Comparison of ENCODE assay signal across 17 mouse cellular contexts in the genomic region with DNA sequence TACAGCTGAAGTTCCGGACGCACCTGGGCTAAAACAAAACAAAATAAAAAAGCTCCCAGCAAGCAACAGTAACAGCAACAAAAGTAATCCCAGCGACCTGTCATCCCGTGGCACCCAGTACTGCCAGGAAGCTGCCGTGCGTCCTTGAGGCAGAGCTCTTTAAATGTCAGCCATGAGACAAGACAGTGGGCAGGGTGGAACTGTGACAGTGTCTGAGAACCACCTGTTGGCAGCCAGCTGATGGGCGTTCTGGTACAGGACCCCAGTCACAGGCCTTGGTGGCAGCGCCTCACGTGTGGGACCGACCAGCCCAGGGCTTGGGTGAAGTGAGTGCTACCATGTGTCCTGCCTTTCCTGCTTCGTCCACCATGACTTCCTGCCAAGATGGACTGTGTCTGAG. TPM values are rescaled to one million over a fixed set of nuclear protein-coding genes. Genes with fewer than 3 reads are reported as not detected.
DNase-seq lines count a peak whose midpoint lies in the region; ATAC-seq lines count a peak whose summit lies in the region.
"Had no signal": no experiment of that assay in that cellular context is flagged by ENCODE, and none has a peak within 500 bp of the region (broad histone marks: within the 10 kb centered on the region; RNA-seq: fewer than 3 reads in every experiment).

No protein-coding gene starts in this region.

- H3K4me3 ChIP-seq in forebrain, embryonic 10.5 days: no peak overlapping the region
- no peak overlapping the region for H3K4me3 ChIP-seq in forebrain, embryonic 13.5 days
- no peak overlapping the region for H3K4me3 ChIP-seq in kidney, embryonic 15.5 days (replicated peaks)
- H3K4me3 ChIP-seq in intestine, embryonic 14.5 days (ENCODE audit: low read depth, low read length): no peak overlapping the region
- peak overlapping the region; percentile 95 for H3K4me3 ChIP-seq in liver, embryonic 13.5 days (replicated peaks)
- H3K4me3 ChIP-seq: heart, embryonic 15.5 days; midbrain, embryonic 13.5 days had no signal

- peaks cover 40% of the 10 kb centered on the region for H3K4me1 ChIP-seq in forebrain, embryonic 10.5 days
- peaks cover 29% of the 10 kb centered on the region for H3K4me1 ChIP-seq in forebrain, embryonic 13.5 days
- H3K4me1 ChIP-seq in kidney, embryonic 15.5 days: peaks cover 46% of the 10 kb centered on the region
- peaks cover 39% of the 10 kb centered on the region for H3K4me1 ChIP-seq in intestine, embryonic 14.5 days (replicated peaks; ENCODE audit: control insufficient read depth, insufficient read depth, low read length)
- peaks cover 87% of the 10 kb centered on the region for H3K4me1 ChIP-seq in liver, embryonic 13.5 days (replicated peaks)

- ATAC-seq in forebrain, embryonic 13.5 days: no peak
- no peak for ATAC-seq in kidney, embryonic 15.5 days (replicated peaks; ENCODE audit: low FRiP score)
- no peak for ATAC-seq in intestine, embryonic 14.5 days (replicated peaks; ENCODE audit: low FRiP score, low TSS enrichment, low read depth)
- no peak for ATAC-seq in liver, embryonic 13.5 days (ENCODE audit: low read depth)
- ATAC-seq: hindbrain, postnatal 0 days; midbrain, embryonic 13.5 days had no signal

- 88% methylated on average over 11 of the region's 11 CpGs for WGBS in forebrain, embryonic 10.5 days
- 87% methylated on average over 11 of the region's 11 CpGs for WGBS in forebrain, embryonic 13.5 days
- WGBS in kidney, embryonic 15.5 days: 80% methylated on average over 11 of the region's 11 CpGs
- WGBS in intestine, embryonic 14.5 days: 79% methylated on average over 11 of the region's 11 CpGs
- 57% methylated on average over 11 of the region's 11 CpGs for WGBS in liver, embryonic 13.5 days (ENCODE audit: insufficient replicate concordance)

- H3K9ac ChIP-seq in forebrain, embryonic 13.5 days: no peak overlapping the region
- H3K9ac ChIP-seq in kidney, embryonic 15.5 days: no peak overlapping the region
- H3K9ac ChIP-seq in intestine, embryonic 14.5 days (ENCODE audit: low read length): no peak overlapping the region
- peak overlapping the region; percentile 100 for H3K9ac ChIP-seq in liver, embryonic 13.5 days
- H3K9ac ChIP-seq: heart, embryonic 15.5 days; midbrain, embryonic 13.5 days had no signal

- H3K27ac ChIP-seq in forebrain, embryonic 10.5 days: peak overlapping the region; percentile 48
- no peak overlapping the region for H3K27ac ChIP-seq in forebrain, embryonic 13.5 days
- H3K27ac ChIP-seq in kidney, embryonic 15.5 days: 0 out of 2 replicates have a peak overlapping the region, but pooled peaks have one; percentile 11
- peak overlapping the region; percentile 14; the same call in 1 of the 2 replicates for H3K27ac ChIP-seq in intestine, embryonic 14.5 days (ENCODE audit: low read depth)
- peak overlapping the region; percentile 99 for H3K27ac ChIP-seq in liver, embryonic 13.5 days
- H3K27ac ChIP-seq: heart, embryonic 15.5 days; hindbrain, postnatal 0 days; kidney, postnatal 0 days; midbrain, embryonic 13.5 days had no signal

- H3K4me2 ChIP-seq in forebrain, embryonic 13.5 days: no peak overlapping the region
- H3K4me2 ChIP-seq in kidney, embryonic 15.5 days: no peak overlapping the region
- no peak overlapping the region for H3K4me2 ChIP-seq in intestine, embryonic 14.5 days (ENCODE audit: low read length)
- H3K4me2 ChIP-seq in liver, embryonic 13.5 days: peak overlapping the region; percentile 91
- H3K4me2 ChIP-seq: heart, embryonic 15.5 days; midbrain, embryonic 13.5 days had no signal

- no peaks in the 10 kb centered on the region for H3K9me3 ChIP-seq in forebrain, embryonic 10.5 days
- H3K9me3 ChIP-seq in forebrain, embryonic 13.5 days (replicated peaks): no peaks in the 10 kb centered on the region
- no peaks in the 10 kb centered on the region for H3K9me3 ChIP-seq in kidney, embryonic 15.5 days (replicated peaks)
- no peaks in the 10 kb centered on the region for H3K9me3 ChIP-seq in intestine, embryonic 14.5 days (ENCODE audit: control insufficient read depth, low read length)
- no peaks in the 10 kb centered on the region for H3K9me3 ChIP-seq in liver, embryonic 13.5 days (replicated peaks)
- H3K9me3 ChIP-seq: heart, embryonic 15.5 days; midbrain, embryonic 13.5 days had no signal

- peaks cover 60% of the 10 kb centered on the region for H3K36me3 ChIP-seq in forebrain, embryonic 10.5 days (replicated peaks)
- peaks cover 39% of the 10 kb centered on the region for H3K36me3 ChIP-seq in forebrain, embryonic 13.5 days (ENCODE audit: poor library complexity, severe bottlenecking)
- H3K36me3 ChIP-seq in kidney, embryonic 15.5 days: peaks cover 39% of the 10 kb centered on the region
- peaks cover 25% of the 10 kb centered on the region for H3K36me3 ChIP-seq in intestine, embryonic 14.5 days (ENCODE audit: control insufficient read depth, insufficient read depth, low read length)
- peaks cover 83% of the 10 kb centered on the region for H3K36me3 ChIP-seq in liver, embryonic 13.5 days

- H3K27me3 ChIP-seq in forebrain, embryonic 10.5 days (ENCODE audit: poor library complexity, severe bottlenecking): no peaks in the 10 kb centered on the region
- no peaks in the 10 kb centered on the region for H3K27me3 ChIP-seq in forebrain, embryonic 13.5 days
- no peaks in the 10 kb centered on the region for H3K27me3 ChIP-seq in kidney, embryonic 15.5 days
- H3K27me3 ChIP-seq in intestine, embryonic 14.5 days (replicated peaks; ENCODE audit: control insufficient read depth, insufficient read depth, low read length): no peaks in the 10 kb centered on the region
- no peaks in the 10 kb centered on the region for H3K27me3 ChIP-seq in liver, embryonic 13.5 days
- H3K27me3 ChIP-seq: heart, embryonic 15.5 days; midbrain, embryonic 13.5 days had no signal

- no peak for DNase-seq in forebrain, embryonic 10.5 days (ENCODE audit: extremely low spot score, low spot score)
- DNase-seq in kidney, postnatal 10 days: no peak
- no peak for DNase-seq in intestine, embryonic 14.5 days (ENCODE audit: low spot score)
- DNase-seq in liver, embryonic 13.5 days: no peak
- DNase-seq in retina, embryonic 14.5 days (ENCODE audit: low spot score): no peak
- no peak for DNase-seq in adipocyte (ENCODE audit: low spot score)
- DNase-seq: cerebellum, postnatal 10 days; left cerebral cortex, postnatal 4 days; lung, postnatal 14 days; right cerebral cortex, postnatal 25 days; thymus, postnatal 14 days had no signal

RNA-seq across cellular contexts. Expression of gene Glrx5, which starts 5.7 kb away (rescaled TPM):
- polyA plus RNA-seq in forebrain, embryonic 10.5 days (2016; fragmentation: Nextera tagmentation; extraction: Ambion mirVana): 234 and 235 TPM in 2 replicates
- 140 and 148 TPM in 2 replicates for polyA plus RNA-seq in forebrain, embryonic 13.5 days (2015; fragmentation: Nextera tagmentation; extraction: Ambion mirVana)
- polyA plus RNA-seq in kidney, embryonic 15.5 days (2015; fragmentation: Nextera tagmentation; extraction: Ambion mirVana): 159 and 184 TPM in 2 replicates
- polyA plus RNA-seq in intestine, embryonic 14.5 days (2014; fragmentation: Nextera tagmentation; extraction: Ambion mirVana): 190 and 193 TPM in 2 replicates
- polyA plus RNA-seq in liver, embryonic 13.5 days (2015; fragmentation: Nextera tagmentation; extraction: Ambion mirVana): 591 and 653 TPM in 2 replicates

RNA-seq across cellular contexts. Expression of gene Syne3, which starts 28.6 kb away (rescaled TPM):
- polyA plus RNA-seq in forebrain, embryonic 10.5 days (2016; fragmentation: Nextera tagmentation; extraction: Ambion mirVana): 0.10 and 0.27 TPM in 2 replicates
- 0.12 and 0.16 TPM in 2 replicates for polyA plus RNA-seq in forebrain, embryonic 13.5 days (2015; fragmentation: Nextera tagmentation; extraction: Ambion mirVana)
- 0.82 TPM in 2 replicates for polyA plus RNA-seq in kidney, embryonic 15.5 days (2015; fragmentation: Nextera tagmentation; extraction: Ambion mirVana)
- polyA plus RNA-seq in intestine, embryonic 14.5 days (2014; fragmentation: Nextera tagmentation; extraction: Ambion mirVana): 0.08 and 0.31 TPM in 2 replicates
- 2.0 TPM in 2 replicates for polyA plus RNA-seq in liver, embryonic 13.5 days (2015; fragmentation: Nextera tagmentation; extraction: Ambion mirVana)
